Mouse (Mus musculus) liver, postnatal 0 days (tissue): ENCODE measurements around the gene Dnah10.

Experiments
- CTCF ChIP-seq: sonication (generic); IDR thresholded peaks from 2 replicates; pipeline ENCODE4 v1.5.1; 2016; ENCODE audit warnings: antibody characterized with exemption, low read depth
- EP300 ChIP-seq: IDR thresholded peaks from 2 replicates; pipeline ENCODE4 v1.6.1; 2016; ENCODE audit warnings: antibody characterized with exemption, low read depth, mild to moderate bottlenecking

DNA sequence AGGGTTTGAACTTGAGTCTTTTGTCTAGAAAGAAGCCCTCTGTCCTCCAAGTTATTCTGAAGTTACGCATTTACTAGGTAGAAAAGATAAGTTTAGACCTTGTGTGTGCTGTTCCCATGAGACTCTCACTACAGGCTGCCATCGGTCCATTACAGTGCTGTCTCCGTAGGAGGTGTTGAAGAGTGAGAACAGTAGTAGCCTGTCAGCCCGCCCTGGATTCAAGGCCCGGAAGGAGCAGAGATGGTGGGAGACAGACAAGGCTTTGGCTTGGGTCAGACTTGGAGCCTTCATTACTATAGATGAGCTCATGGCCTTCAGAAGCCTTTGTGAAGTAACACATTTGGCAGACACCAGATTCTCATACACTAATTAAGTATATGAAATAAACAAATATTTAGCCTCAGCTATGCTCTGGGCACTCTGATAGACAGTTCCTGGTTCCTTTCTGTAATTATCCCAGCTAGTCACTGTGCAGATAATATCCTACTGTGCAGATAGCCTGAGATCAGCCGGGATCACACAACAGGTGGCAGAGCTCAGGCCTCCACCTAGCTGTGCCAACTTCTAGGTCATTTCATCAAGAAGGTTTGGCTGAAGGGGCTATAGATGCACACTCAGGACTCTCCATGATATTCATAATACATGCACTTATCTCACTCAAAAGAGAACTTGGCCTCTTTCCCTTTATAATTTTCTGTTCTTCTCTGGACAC is 149.2 kb downstream of the Dnah10 start:
- TF ChIP-seq CTCF = no peak
- TF ChIP-seq EP300 = no peak
